Mouse (Mus musculus) spleen, adult 2 months (tissue): ENCODE data around the gene Ldlrad3. TPM values are rescaled to one million over a fixed set of nuclear protein-coding genes. Genes with fewer than 3 reads are reported as not detected.

Experiments used
- DNase-seq, 2 experiments: peaks; one replicate each; pipeline versions ENCODE4 v3.0.0 to v3.0.0-alpha.2; 2012 to 2021; ENCODE audit warnings: low spot score in 2 of 2, low read depth in 1 of 2
- H3K27ac ChIP-seq: fragments of 200-500 bp; 2 replicates; pipeline ENCODE4 v1.5.1; 2012; ENCODE audit warnings: low read length, inconsistent platforms; ENCODE audit not compliant: insufficient read depth
- H3K27me3 ChIP-seq: fragments of 200-500 bp; 2 replicates; pipeline ENCODE4 v1.6.1; 2012; ENCODE audit warnings: mild to moderate bottlenecking, moderate library complexity, low read length, inconsistent platforms; ENCODE audit not compliant: control insufficient read depth, insufficient read depth
- H3K36me3 ChIP-seq: fragments of 200-500 bp; 2 replicates; pipeline ENCODE4 v1.6.1; 2012; ENCODE audit warnings: mild to moderate bottlenecking, low read length, inconsistent platforms; ENCODE audit not compliant: control insufficient read depth, insufficient read depth
- H3K4me1 ChIP-seq: fragments of 200-500 bp; 2 replicates; pipeline ENCODE4 v1.6.1; 2011; ENCODE audit warnings: inconsistent platforms; ENCODE audit not compliant: control insufficient read depth, insufficient read depth, insufficient read length
- H3K4me3 ChIP-seq: fragments of 200-500 bp; 2 replicates; pipeline ENCODE4 v1.5.1; 2011; ENCODE audit warnings: mild to moderate bottlenecking, inconsistent platforms; ENCODE audit not compliant: insufficient read depth, insufficient read length; ENCODE audit errors: extremely low read depth
- CTCF ChIP-seq: fragments of 200-500 bp; IDR thresholded peaks from 2 replicates; pipeline ENCODE4 v1.5.1; 2011; ENCODE audit warnings: mild to moderate bottlenecking, inconsistent platforms; ENCODE audit not compliant: insufficient read depth, insufficient read length, insufficient replicate concordance; ENCODE audit errors: extremely low read depth
- POLR2A ChIP-seq: fragments of 200-500 bp; IDR thresholded peaks from 2 replicates; pipeline ENCODE4 v1.6.1; 2011; ENCODE audit warnings: low read depth, low read length, inconsistent platforms
- WGBS: fragments of 180-500 bp; shearing (Covaris S2); methylation state at CpG from one replicate; pipeline ENCODE4 v1.1.7; 2018; 5-methylcytosine and 5-hydroxymethylcytosine counted together
- polyA plus RNA-seq: library from polyadenylated mRNA; depleted of rRNA; stranded (reverse); fragments of >200 nt; gene quantifications from 2 replicates; pipeline ENCODE4 v1.2.3, GENCODE M21; 2012

Ldlrad3 gene
- polyA plus RNA-seq, 1 experiment, result 3.5 TPM

DNA sequence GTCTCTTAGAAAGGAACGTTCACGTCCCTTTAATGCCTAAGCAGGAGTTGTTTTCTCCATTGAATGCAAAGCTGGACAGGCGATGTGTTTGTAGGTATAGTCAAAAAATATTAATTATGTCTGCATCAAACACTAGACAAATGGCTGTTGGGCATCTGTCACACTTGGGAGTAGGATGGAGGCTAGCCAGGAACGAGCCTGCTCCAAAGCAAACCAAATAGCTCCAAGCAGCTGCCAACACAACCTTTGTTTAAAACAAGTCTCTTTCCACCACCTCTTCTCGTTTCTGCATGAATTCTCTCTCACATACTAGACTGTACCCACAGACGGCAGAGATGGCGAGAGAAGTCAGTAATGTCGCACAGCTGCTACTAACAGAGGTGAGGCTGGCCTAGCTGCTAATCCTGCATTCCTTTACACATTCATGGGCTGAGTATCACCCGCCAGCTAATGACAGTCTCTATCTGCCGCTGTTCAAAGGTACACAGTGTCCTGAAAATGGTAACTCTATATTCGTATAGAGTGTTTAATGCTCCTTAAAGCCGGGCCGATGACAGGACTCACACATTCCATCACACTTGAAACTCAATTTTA, 74.2 kb downstream of the Ldlrad3 start:
- H3K4me3 ChIP-seq, result no peak overlapping the region
- H3K27ac ChIP-seq, result no peak overlapping the region
- peaks cover 2% of the 10 kb centered on the region; the same call in 1 of the 2 replicates for H3K4me1 ChIP-seq
- 93% methylated on average over 13 of the region's 13 CpGs for WGBS
- TF ChIP-seq POLR2A (no peak), CTCF (no peak)
- DNase-seq, result no peak
- no peaks in the 10 kb centered on the region for H3K27me3 ChIP-seq
- H3K36me3 ChIP-seq, result no peaks in the 10 kb centered on the region

DNA sequence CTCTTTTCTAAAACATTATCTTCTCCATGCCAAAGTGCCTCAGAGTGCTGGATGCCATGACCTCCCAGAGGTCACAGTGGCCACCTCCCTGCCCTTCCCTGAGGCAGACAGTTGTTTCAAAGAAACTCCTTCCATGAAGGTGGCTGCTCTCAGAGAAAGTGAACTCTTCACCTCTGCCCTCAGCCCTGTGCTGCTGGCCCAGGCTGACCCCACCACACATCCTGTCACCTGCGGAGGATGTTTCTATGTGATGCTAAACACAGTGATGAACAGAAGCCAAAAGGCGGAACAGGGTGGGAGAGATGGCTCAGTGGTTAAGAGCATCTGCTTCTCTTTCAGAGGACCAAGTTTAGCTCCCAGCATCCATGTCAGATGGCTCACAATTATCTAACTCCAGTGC, 75.9 kb downstream of the Ldlrad3 start:
- TF ChIP-seq CTCF, result no peak
- no peak for TF ChIP-seq POLR2A
- WGBS, result 76% methylated on average over 2 of the region's 2 CpGs
- no peak overlapping the region for H3K27ac ChIP-seq

DNA sequence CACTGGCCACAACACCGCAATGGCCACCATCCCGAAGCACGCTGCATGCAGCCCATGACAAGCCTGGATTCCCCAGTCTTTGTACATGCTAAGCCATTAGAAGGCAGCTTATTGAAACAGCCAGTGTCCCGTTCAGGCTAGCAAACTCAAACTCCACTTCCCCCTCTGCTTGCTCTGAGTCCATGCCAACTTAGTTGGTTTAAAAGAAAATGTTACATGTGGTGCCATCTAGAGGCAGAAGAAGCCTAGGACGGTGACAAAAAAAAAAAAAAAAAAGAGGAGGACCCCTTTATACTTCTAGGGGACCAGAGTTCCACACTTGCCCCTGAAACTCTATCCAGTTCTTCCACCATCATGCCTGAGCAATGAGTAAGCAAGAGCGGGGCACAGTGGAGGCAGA, 78.9 kb downstream of the Ldlrad3 start:
- Histone ChIP-seq H3K4me1 (no peaks in the 10 kb centered on the region), H3K27me3 (no peaks in the 10 kb centered on the region), H3K27ac (no peak overlapping the region), H3K4me3 (no peak overlapping the region), H3K36me3 (no peaks in the 10 kb centered on the region)
- 65% methylated on average over 6 of the region's 6 CpGs for WGBS
- TF ChIP-seq POLR2A, result no peak
- no peak for TF ChIP-seq CTCF
- peak in 1 of 2 experiments; percentile 14 for DNase-seq

More for the DNA sequence above, 75.9 kb downstream of the Ldlrad3 start:
- Histone ChIP-seq H3K27me3 (no peaks in the 10 kb centered on the region), H3K36me3 (no peaks in the 10 kb centered on the region), H3K4me3 (no peak overlapping the region), H3K4me1 (no peaks in the 10 kb centered on the region)
- no peak for DNase-seq

DNA sequence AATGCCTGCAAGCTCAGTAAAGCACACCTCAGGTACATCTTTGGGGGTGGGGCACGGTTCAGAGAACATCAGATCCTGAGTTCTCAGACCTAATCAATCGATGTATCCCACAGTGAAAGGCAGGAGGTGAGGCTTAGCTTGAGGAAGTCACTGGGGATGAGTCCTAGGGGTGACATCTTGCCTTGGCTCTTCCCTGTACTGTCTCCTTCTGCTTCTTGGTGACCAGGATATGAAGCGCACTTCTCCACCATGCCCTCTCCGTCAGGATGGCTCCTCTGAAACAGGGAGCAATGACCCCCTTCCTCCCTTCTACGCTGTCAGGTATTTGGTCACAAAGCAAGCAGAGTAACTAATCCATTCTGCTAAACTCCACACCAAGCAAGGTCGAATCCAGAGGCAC, 79.5 kb downstream of the Ldlrad3 start:
- H3K27ac ChIP-seq, result no peak overlapping the region
- no peak overlapping the region for H3K4me3 ChIP-seq
- DNase-seq, result no peak
- H3K27me3 ChIP-seq, result no peaks in the 10 kb centered on the region
- no peaks in the 10 kb centered on the region for H3K4me1 ChIP-seq
- TF ChIP-seq CTCF, result no peak
- TF ChIP-seq POLR2A, result no peak
- no peaks in the 10 kb centered on the region for H3K36me3 ChIP-seq
- 90% methylated on average over 6 of the region's 6 CpGs for WGBS

DNA sequence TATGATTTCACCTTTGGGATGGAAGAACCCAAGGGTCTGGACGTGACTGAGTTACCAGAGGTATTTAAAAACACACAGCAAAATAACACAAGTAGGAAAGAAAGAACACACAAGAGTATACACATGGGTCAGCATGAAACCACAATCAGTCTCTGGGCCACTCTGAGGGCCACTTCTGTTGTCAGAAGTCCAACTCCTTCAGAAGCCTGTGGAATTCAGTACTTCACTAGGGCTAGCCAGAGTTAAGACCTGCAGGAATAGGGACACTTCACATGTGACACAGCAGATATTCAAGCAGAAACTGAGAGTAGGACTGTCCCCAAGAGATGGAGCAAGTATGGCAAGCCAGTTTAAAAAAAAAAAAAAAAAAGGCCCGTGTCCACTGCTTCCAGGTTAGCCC, 80.7 kb downstream of the Ldlrad3 start:
- Histone ChIP-seq H3K4me3 (no peak overlapping the region), H3K36me3 (no peaks in the 10 kb centered on the region), H3K27me3 (no peaks in the 10 kb centered on the region), H3K27ac (no peak overlapping the region), H3K4me1 (no peaks in the 10 kb centered on the region)
- TF ChIP-seq POLR2A (no peak), CTCF (no peak)
- WGBS, result 82% methylated on average over 2 of the region's 2 CpGs
- no peak for DNase-seq

DNA sequence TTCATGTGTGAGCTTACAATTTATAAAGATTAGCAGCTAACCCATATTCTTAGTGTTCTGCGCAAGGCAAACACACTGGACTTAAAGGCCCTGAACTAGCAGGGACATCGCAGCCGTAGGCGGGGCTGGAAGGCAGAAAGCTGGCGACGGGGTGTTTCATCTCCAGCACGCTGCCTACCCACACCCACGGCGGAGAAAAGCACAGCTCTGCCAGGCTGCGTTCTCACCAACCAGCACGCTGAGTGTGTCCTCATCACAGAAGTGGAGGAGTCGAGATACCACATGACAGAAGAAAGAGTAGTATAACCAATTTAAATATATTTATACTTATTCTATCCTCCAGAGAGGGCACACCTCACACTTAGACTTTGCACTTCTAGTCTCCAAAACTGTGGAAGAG, 82.2 kb downstream of the Ldlrad3 start:
- DNase-seq, result no peak
- no peaks in the 10 kb centered on the region for H3K4me1 ChIP-seq
- H3K4me3 ChIP-seq, result no peak overlapping the region
- H3K27me3 ChIP-seq, result no peaks in the 10 kb centered on the region
- 80% methylated on average over 12 of the region's 12 CpGs for WGBS
- TF ChIP-seq POLR2A (no peak), CTCF (no peak)
- H3K27ac ChIP-seq, result no peak overlapping the region
- H3K36me3 ChIP-seq, result no peaks in the 10 kb centered on the region

DNA sequence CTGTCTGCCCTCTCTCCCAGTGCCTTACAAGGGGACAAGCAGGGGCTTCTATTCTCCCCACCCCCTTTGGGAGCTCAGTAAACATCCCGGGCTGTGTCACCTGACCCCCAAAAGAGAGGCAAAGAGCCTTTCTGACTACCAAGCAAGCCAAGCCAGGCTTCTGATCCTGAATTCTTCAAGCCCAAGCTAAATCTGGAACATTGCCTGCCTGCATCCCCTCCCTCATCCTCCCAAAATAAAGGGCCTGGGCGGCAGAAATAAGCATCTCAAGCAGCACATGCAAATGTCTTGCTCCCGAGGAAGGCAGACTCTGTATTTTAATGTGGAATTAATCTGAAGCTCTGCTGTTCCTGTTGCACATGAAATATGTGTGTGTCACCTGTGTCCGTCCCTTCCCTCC, 85.7 kb downstream of the Ldlrad3 start:
- no peak overlapping the region for H3K4me3 ChIP-seq
- no peak for TF ChIP-seq CTCF
- TF ChIP-seq POLR2A, result no peak
- no peaks in the 10 kb centered on the region for H3K36me3 ChIP-seq
- no peaks in the 10 kb centered on the region for H3K27me3 ChIP-seq
- no peaks in the 10 kb centered on the region for H3K4me1 ChIP-seq
- no peak overlapping the region for H3K27ac ChIP-seq
- 85% methylated on average over 4 of the region's 4 CpGs for WGBS
- DNase-seq, result no peak
